Mouse (Mus musculus) heart, embryonic 14.5 days (tissue): ENCODE measurements around the gene Ctbp2. TPM values are rescaled to one million over a fixed set of nuclear protein-coding genes. Genes with fewer than 3 reads are reported as not detected.
A peak's percentile ranks its signal among the peaks of the same experiment; 100 is the strongest.

ENCODE experiments used
- ATAC-seq: fragments of 200-750 bp; cut with Nextera tagmentation; 2 replicates; pipeline ENCODE4 v1.8.0; 2017; ENCODE audit warnings: low read depth, moderate TSS enrichment; ENCODE audit not compliant: insufficient number of reproducible peaks, insufficient read depth, low FRiP score
- H3K27ac ChIP-seq, 2 experiments: fragments of 200-500 bp in 1 of 2; fragments of 300-500 bp in 1 of 2; sonication (generic) in 1 of 2; replicated peaks in 1 of 2; 2 replicates each; pipeline ENCODE4 v1.5.1; 2012 to 2014; ENCODE audit warnings: low read depth in 2 of 2, low read length in 2 of 2, control low read depth in 1 of 2, mild to moderate bottlenecking in 1 of 2, mixed read lengths in 1 of 2; ENCODE audit not compliant: control insufficient read depth in 1 of 2, insufficient read depth in 1 of 2
- H3K27me3 ChIP-seq: fragments of 300-500 bp; sonication (generic); 2 replicates; pipeline ENCODE4 v1.6.1; 2014; ENCODE audit warnings: mild to moderate bottlenecking, low read length, control low read depth; ENCODE audit not compliant: control insufficient read depth, insufficient read depth
- H3K36me3 ChIP-seq: fragments of 300-500 bp; sonication (generic); 2 replicates; pipeline ENCODE4 v1.6.1; 2014; ENCODE audit warnings: mild to moderate bottlenecking, control low read depth, low read length, mixed read lengths; ENCODE audit not compliant: control insufficient read depth, insufficient read depth
- H3K4me1 ChIP-seq, 2 experiments: fragments of 200-500 bp in 1 of 2; fragments of 300-500 bp in 1 of 2; sonication (generic) in 1 of 2; 2 replicates each; pipeline ENCODE4 v1.6.1; 2012 to 2014; ENCODE audit warnings: low read length in 2 of 2, control low read depth in 1 of 2, mixed read lengths in 1 of 2; ENCODE audit not compliant: control insufficient read depth in 2 of 2, insufficient read depth in 2 of 2
- H3K4me2 ChIP-seq: fragments of 300-500 bp; sonication (generic); 2 replicates; pipeline ENCODE4 v1.6.1; 2014; ENCODE audit warnings: mild to moderate bottlenecking, low read length
- H3K4me3 ChIP-seq, 2 experiments: fragments of 200-500 bp in 1 of 2; fragments of 300-500 bp in 1 of 2; sonication (generic) in 1 of 2; 2 replicates each; pipeline ENCODE4 v1.5.1; 2012 to 2014; ENCODE audit warnings: low read length in 2 of 2, mild to moderate bottlenecking in 2 of 2, control low read depth in 1 of 2, low read depth in 1 of 2, moderate library complexity in 1 of 2; ENCODE audit not compliant: control insufficient read depth in 1 of 2, insufficient read depth in 1 of 2
- H3K9ac ChIP-seq: fragments of 300-500 bp; sonication (generic); 2 replicates; pipeline ENCODE4 v1.6.1; 2014; ENCODE audit warnings: mild to moderate bottlenecking, low read length
- H3K9me3 ChIP-seq: fragments of 300-500 bp; sonication (generic); 2 replicates; pipeline ENCODE4 v1.6.1; 2016; ENCODE audit warnings: low read length, control low read depth; ENCODE audit not compliant: control insufficient read depth
- WGBS: fragments of 180-500 bp; shearing (Covaris S2); extraction: QIAGEN DNeasy Blood & Tissue Kit; methylation state at CpG from one replicate; pipeline ENCODE4 v1.1.7; 2014; 5-methylcytosine and 5-hydroxymethylcytosine counted together
- polyA plus RNA-seq: library from polyadenylated mRNA; unstranded; fragments of >200 nt; fragmentation: Nextera tagmentation; extraction: Ambion mirVana; gene quantifications from 2 replicates; pipeline ENCODE4 v1.2.1, GENCODE M21; 2014

The Ctbp2 gene
- polyA plus RNA-seq, 1 experiment from 2014 or later, result 54.3 TPM

- Histone ChIP-seq H3K9ac (no peak overlapping the region), H3K36me3 (peaks cover 8% of the 10 kb centered on the region; the same call in 1 of the 2 replicates), H3K4me2 (no peak overlapping the region), H3K27me3 (no peaks in the 10 kb centered on the region), H3K27ac (peak overlapping the region; percentile 62 to 72), H3K4me1 (peaks cover 53 to 64% of the 10 kb centered on the region in 2 experiments), H3K9me3 (no peaks in the 10 kb centered on the region), H3K4me3 (no peak overlapping the region)
- WGBS, result 60% methylated on average over 3 of the region's 3 CpGs
- ATAC-seq, result no peak
Observed at GRCm38 (mm10) chr7:133040688-133041345, 83.3 kb downstream of the Ctbp2 start.

- Histone ChIP-seq H3K9ac (peak overlapping the region; percentile 41; the same call in 1 of the 2 replicates), H3K9me3 (no peaks in the 10 kb centered on the region), H3K4me2 (no peak overlapping the region), H3K4me1 (peaks cover 61 to 75% of the 10 kb centered on the region in 2 experiments), H3K4me3 (no peak overlapping the region), H3K27me3 (no peaks in the 10 kb centered on the region), H3K27ac (peak overlapping the region; percentile 62 to 72), H3K36me3 (peaks cover 8% of the 10 kb centered on the region; the same call in 1 of the 2 replicates)
- 53% methylated on average over 3 of the region's 3 CpGs for WGBS
- no peak for ATAC-seq
Observed at GRCm38 (mm10) chr7:133039556-133040255, 84.4 kb downstream of the Ctbp2 start.

- Histone ChIP-seq H3K36me3 (no peaks in the 10 kb centered on the region), H3K4me2 (no peak overlapping the region), H3K9ac (no peak overlapping the region), H3K4me3 (no peak overlapping the region), H3K27me3 (no peaks in the 10 kb centered on the region), H3K4me1 (peaks cover 77 to 95% of the 10 kb centered on the region in 2 experiments), H3K27ac (peak overlapping the region; percentile 38 to 80), H3K9me3 (no peaks in the 10 kb centered on the region)
- WGBS, result 27% methylated on average over 4 of the region's 4 CpGs
- ATAC-seq, result no peak
Observed at GRCm38 (mm10) chr7:133037618-133038017, 86.5 kb downstream of the Ctbp2 start.

- Histone ChIP-seq H3K4me3 (no peak overlapping the region), H3K4me1 (peaks cover 76 to 93% of the 10 kb centered on the region in 2 experiments), H3K27me3 (no peaks in the 10 kb centered on the region), H3K27ac (peak overlapping the region; percentile 38 to 80), H3K9me3 (no peaks in the 10 kb centered on the region), H3K36me3 (no peaks in the 10 kb centered on the region), H3K4me2 (no peak overlapping the region), H3K9ac (no peak overlapping the region)
- 67% methylated on average over 5 of the region's 5 CpGs for WGBS
- ATAC-seq, result no peak
Observed at GRCm38 (mm10) chr7:133037217-133037616, 86.9 kb downstream of the Ctbp2 start.

GRCm38 (mm10) chr7:133035901-133036300 lies 88.3 kb downstream of the Ctbp2 start:
- peaks cover 63 to 80% of the 10 kb centered on the region in 2 experiments for H3K4me1 ChIP-seq
- ATAC-seq, result no peak
- 0 out of 2 replicates have a peak, but pooled peaks cover 3% of the 10 kb centered on the region for H3K36me3 ChIP-seq
- no peaks in the 10 kb centered on the region for H3K9me3 ChIP-seq
- peak overlapping the region; percentile 21 for H3K4me2 ChIP-seq
- no peaks in the 10 kb centered on the region for H3K27me3 ChIP-seq
- H3K9ac ChIP-seq, result no peak overlapping the region
- H3K4me3 ChIP-seq, result no peak overlapping the region
- peak overlapping the region; percentile 80 to 82 for H3K27ac ChIP-seq

GRCm38 (mm10) chr7:133032589-133033203 lies 91.5 kb downstream of the Ctbp2 start:
- H3K4me1 ChIP-seq, result peaks cover 47 to 62% of the 10 kb centered on the region in 2 experiments
- 49% methylated on average over 9 of the region's 9 CpGs for WGBS
- H3K4me3 ChIP-seq, result no peak overlapping the region
- H3K9ac ChIP-seq, result no peak overlapping the region
- peaks cover 7% of the 10 kb centered on the region; the same call in 1 of the 2 replicates for H3K36me3 ChIP-seq
- peak overlapping the region in 1 of 2 experiments; percentile 27; a peak in 1 of 4 replicates for H3K27ac ChIP-seq
- no peak overlapping the region for H3K4me2 ChIP-seq
- H3K9me3 ChIP-seq, result no peaks in the 10 kb centered on the region
- ATAC-seq, result peak; percentile 22; the same call in 1 of the 2 replicates
- no peaks in the 10 kb centered on the region for H3K27me3 ChIP-seq

GRCm38 (mm10) chr7:133029496-133030047 lies 94.6 kb downstream of the Ctbp2 start:
- Histone ChIP-seq H3K27ac (no peak overlapping the region), H3K27me3 (no peaks in the 10 kb centered on the region), H3K4me3 (no peak overlapping the region), H3K4me2 (no peak overlapping the region), H3K9me3 (no peaks in the 10 kb centered on the region), H3K4me1 (peaks cover 36 to 49% of the 10 kb centered on the region in 2 experiments), H3K36me3 (peaks cover 7% of the 10 kb centered on the region; the same call in 1 of the 2 replicates), H3K9ac (no peak overlapping the region)
- no peak for ATAC-seq
- 61% methylated on average over 8 of the region's 8 CpGs for WGBS
